Mouse (Mus musculus) 3134 (cell line): ENCODE data around the gene Rhox4d.
"Not testable (repeated sequence)": the region's sequence is repeated elsewhere in the genome, so short reads cannot be mapped to it uniquely, and the experiment has no call there.

Experiments
- DNase-seq: peaks from one replicate; pipeline ENCODE4 v3.0.0-alpha.2; 2011; ENCODE audit warnings: low spot score; ENCODE audit not compliant: insufficient read length; ENCODE audit errors: extremely low read depth

The Rhox4d gene

DNA sequence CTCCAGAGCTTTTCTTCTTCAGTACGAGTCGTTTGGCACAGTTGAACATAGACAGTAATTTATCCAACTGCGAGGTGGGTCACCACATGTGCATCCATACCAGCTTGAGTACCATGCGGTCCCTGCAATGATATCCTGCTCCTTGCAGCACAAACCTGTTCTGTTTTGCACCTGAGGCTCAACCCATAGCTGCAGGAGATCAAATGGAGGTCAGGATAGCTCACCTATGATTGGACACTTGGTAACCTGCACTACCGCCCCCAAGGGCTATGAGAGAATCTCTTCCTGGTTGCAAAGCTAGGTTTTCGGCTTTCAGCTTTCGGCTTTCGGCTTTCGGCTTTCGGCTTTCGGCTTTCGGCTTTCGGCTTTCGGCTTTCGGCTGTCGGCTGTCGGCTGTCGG, at the start of gene Rhox4d:
Rhox4d (plus strand) TSS at position 301 of the 400 bp plus-strand sequence.
- DNase-seq: not testable (repeated sequence)

- not testable (repeated sequence) for DNase-seq
Observed at GRCm38 (mm10) chrX:37480037-37480436, 34.1 kb upstream of the Rhox4d start, which contains the start of gene Rhox4c. TSS of gene Rhox4c (plus strand) at chrX:37480337.

GRCm38 (mm10) chrX:37530152-37530551, 16.0 kb downstream of the Rhox4d start, which contains the start of gene Rhox2e:
TSS of gene Rhox2e (plus strand) at chrX:37530452.
- not testable (repeated sequence) for DNase-seq

DNA sequence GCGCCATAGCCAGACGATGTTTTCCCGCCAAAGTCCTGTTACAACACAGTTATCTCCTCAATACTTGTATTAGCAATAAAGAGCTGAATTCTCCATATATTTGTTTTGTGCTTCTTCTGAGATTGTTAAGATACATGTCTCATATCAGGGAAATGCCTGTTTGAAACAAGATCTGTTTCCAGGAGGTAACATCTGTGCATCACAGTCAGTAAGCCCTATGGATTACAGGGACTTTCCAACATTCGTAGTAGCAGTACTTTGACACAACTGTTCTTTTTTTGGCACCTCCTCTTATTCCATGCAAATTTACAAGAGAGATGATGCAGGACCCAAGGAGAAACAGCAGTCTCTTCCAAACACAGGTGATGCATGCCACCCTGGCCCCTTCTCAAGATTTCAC, 27.6 kb downstream of the Rhox4d start, which contains the start of gene Rhox3e:
Rhox3e (plus strand) TSS at position 301 of the 400 bp plus-strand sequence.
- DNase-seq: not testable (repeated sequence)

DNA sequence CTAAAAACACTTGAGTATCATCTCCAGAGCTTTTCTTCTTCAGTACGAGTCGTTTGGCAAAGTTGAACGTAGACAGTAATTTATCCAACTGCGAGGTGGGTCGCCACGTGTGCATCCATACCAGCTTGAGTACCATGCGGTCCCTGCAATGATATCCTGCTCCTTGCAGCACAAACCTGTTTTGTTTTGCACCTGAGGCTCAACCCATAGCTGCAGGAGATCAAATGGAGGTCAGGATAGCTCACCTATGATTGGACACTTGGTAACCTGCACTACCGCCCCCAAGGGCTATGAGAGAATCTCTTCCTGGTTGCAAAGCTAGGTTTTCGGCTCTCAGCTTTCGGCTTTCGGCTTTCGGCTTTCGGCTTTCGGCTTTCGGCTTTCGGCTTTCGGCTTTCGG, 43.0 kb downstream of the Rhox4d start, which contains the start of gene Rhox4e:
Rhox4e (plus strand) TSS at position 301 of the 400 bp plus-strand sequence.
- DNase-seq: not testable (repeated sequence)
